Mouse (Mus musculus): ENCODE measurements around the gene Gm6408. TPM values are rescaled to one million over a fixed set of nuclear protein-coding genes. Genes with fewer than 3 reads are reported as not detected.
"Not testable (repeated sequence)": the region's sequence is repeated elsewhere in the genome, so short reads cannot be mapped to it uniquely, and the experiment has no call there.

Gene Gm6408
- polyA plus RNA-seq (2012; ENCODE audit: insufficient read depth, insufficient read length, low replicate concordance, missing spikeins) = not detected in 2 replicates

GRCm38 (mm10) chr5:146481665-146482064, at the start of gene Gm6408:
Gene Gm6408 (plus strand): TSS chr5:146481965.
- not testable (repeated sequence) for H3K4me3 ChIP-seq (ENCODE audit: insufficient read depth, low read depth, low read length); H3K27ac ChIP-seq (ENCODE audit: insufficient read depth, low read depth, low read length); H3K4me1 ChIP-seq (ENCODE audit: control insufficient read depth, insufficient read depth, low read length)
- WGBS = 94% methylated on average over 3 of the region's 3 CpGs

GRCm38 (mm10) chr5:146432476-146432875, 49.3 kb upstream of the Gm6408 start:
- 93% methylated on average over 6 of the region's 6 CpGs for WGBS
- no peak for TF ChIP-seq CTCF (IDR thresholded peaks at IDR 0.05; ENCODE audit: insufficient read depth, low read depth, low read length)
- TF ChIP-seq POLR2A (IDR thresholded peaks at IDR 0.05; ENCODE audit: insufficient read depth, low read depth, low read length) = no peak
- no peak overlapping the region for H3K4me3 ChIP-seq (ENCODE audit: insufficient read depth, low read depth, low read length)
- no peak overlapping the region for H3K27ac ChIP-seq (ENCODE audit: insufficient read depth, low read depth, low read length)
- peaks cover 5% of the 10 kb centered on the region for H3K4me1 ChIP-seq (ENCODE audit: control insufficient read depth, insufficient read depth, low read length)

- Histone ChIP-seq H3K4me3 (ENCODE audit: insufficient read depth, low read depth, low read length) (no peak overlapping the region), H3K27ac (ENCODE audit: insufficient read depth, low read depth, low read length) (no peak overlapping the region), H3K4me1 (ENCODE audit: control insufficient read depth, insufficient read depth, low read length) (no peaks in the 10 kb centered on the region)
- 94% methylated on average over 16 of the region's 16 CpGs for WGBS
- no peak for TF ChIP-seq POLR2A (IDR thresholded peaks at IDR 0.05; ENCODE audit: insufficient read depth, low read depth, low read length)
- no peak for TF ChIP-seq CTCF (IDR thresholded peaks at IDR 0.05; ENCODE audit: insufficient read depth, low read depth, low read length)
These were observed 46.4 kb upstream of the Gm6408 start for GRCm38 (mm10) chr5:146435316-146435715.

GRCm38 (mm10) chr5:146436796-146437195, 45.0 kb upstream of the Gm6408 start:
- 95% methylated on average over 11 of the region's 11 CpGs for WGBS
- Histone ChIP-seq H3K27ac (ENCODE audit: insufficient read depth, low read depth, low read length) (no peak overlapping the region), H3K4me1 (ENCODE audit: control insufficient read depth, insufficient read depth, low read length) (no peaks in the 10 kb centered on the region), H3K4me3 (ENCODE audit: insufficient read depth, low read depth, low read length) (no peak overlapping the region)
- TF ChIP-seq POLR2A (IDR thresholded peaks at IDR 0.05; ENCODE audit: insufficient read depth, low read depth, low read length) (no peak), CTCF (IDR thresholded peaks at IDR 0.05; ENCODE audit: insufficient read depth, low read depth, low read length) (no peak)

- TF ChIP-seq CTCF (IDR thresholded peaks at IDR 0.05; ENCODE audit: insufficient read depth, low read depth, low read length) (no peak), POLR2A (IDR thresholded peaks at IDR 0.05; ENCODE audit: insufficient read depth, low read depth, low read length) (no peak)
- 79% methylated on average over 7 of the region's 7 CpGs for WGBS
- Histone ChIP-seq H3K4me1 (ENCODE audit: control insufficient read depth, insufficient read depth, low read length) (no peaks in the 10 kb centered on the region), H3K27ac (ENCODE audit: insufficient read depth, low read depth, low read length) (no peak overlapping the region), H3K4me3 (ENCODE audit: insufficient read depth, low read depth, low read length) (no peak overlapping the region)
These were observed 42.5 kb upstream of the Gm6408 start for GRCm38 (mm10) chr5:146439152-146439781.

- Histone ChIP-seq H3K27ac (ENCODE audit: insufficient read depth, low read depth, low read length) (no peak overlapping the region), H3K4me1 (ENCODE audit: control insufficient read depth, insufficient read depth, low read length) (no peaks in the 10 kb centered on the region), H3K4me3 (ENCODE audit: insufficient read depth, low read depth, low read length) (no peak overlapping the region)
- TF ChIP-seq POLR2A (IDR thresholded peaks at IDR 0.05; ENCODE audit: insufficient read depth, low read depth, low read length) (no peak), CTCF (IDR thresholded peaks at IDR 0.05; ENCODE audit: insufficient read depth, low read depth, low read length) (no peak)
- WGBS = 94% methylated on average over 5 of the region's 5 CpGs
These were observed 41.5 kb upstream of the Gm6408 start for GRCm38 (mm10) chr5:146440273-146440672.

GRCm38 (mm10) chr5:146442767-146443166, 39.0 kb upstream of the Gm6408 start:
- Histone ChIP-seq H3K4me3 (ENCODE audit: insufficient read depth, low read depth, low read length) (no peak overlapping the region), H3K27ac (ENCODE audit: insufficient read depth, low read depth, low read length) (no peak overlapping the region), H3K4me1 (ENCODE audit: control insufficient read depth, insufficient read depth, low read length) (no peaks in the 10 kb centered on the region)
- 79% methylated on average over 2 of the region's 2 CpGs for WGBS
- TF ChIP-seq POLR2A (IDR thresholded peaks at IDR 0.05; ENCODE audit: insufficient read depth, low read depth, low read length) = no peak
- TF ChIP-seq CTCF (IDR thresholded peaks at IDR 0.05; ENCODE audit: insufficient read depth, low read depth, low read length) = no peak

GRCm38 (mm10) chr5:146446633-146447032, 35.1 kb upstream of the Gm6408 start:
- 89% methylated on average over 2 of the region's 2 CpGs for WGBS
- Histone ChIP-seq H3K4me1 (ENCODE audit: control insufficient read depth, insufficient read depth, low read length) (no peaks in the 10 kb centered on the region), H3K27ac (ENCODE audit: insufficient read depth, low read depth, low read length) (no peak overlapping the region), H3K4me3 (ENCODE audit: insufficient read depth, low read depth, low read length) (no peak overlapping the region)
- no peak for TF ChIP-seq POLR2A (IDR thresholded peaks at IDR 0.05; ENCODE audit: insufficient read depth, low read depth, low read length)
- TF ChIP-seq CTCF (IDR thresholded peaks at IDR 0.05; ENCODE audit: insufficient read depth, low read depth, low read length) = no peak

GRCm38 (mm10) chr5:146451592-146452254, 30.0 kb upstream of the Gm6408 start:
- whole genome bisulfite sequencing = 67% methylated on average over 11 of the region's 11 CpGs
- Histone ChIP-seq H3K4me1 (ENCODE audit: control insufficient read depth, insufficient read depth, low read length) (no peaks in the 10 kb centered on the region), H3K27ac (ENCODE audit: insufficient read depth, low read depth, low read length) (no peak overlapping the region), H3K4me3 (ENCODE audit: insufficient read depth, low read depth, low read length) (no peak overlapping the region)
- TF ChIP-seq POLR2A (IDR thresholded peaks at IDR 0.05; ENCODE audit: insufficient read depth, low read depth, low read length) (no peak), CTCF (IDR thresholded peaks at IDR 0.05; ENCODE audit: insufficient read depth, low read depth, low read length) (no peak)

Data from olfactory bulb, adult 2 months (tissue).